Mouse (Mus musculus) heart, adult 2 months (tissue): ENCODE measurements around the gene Ear14. TPM values are rescaled to one million over a fixed set of nuclear protein-coding genes. Genes with fewer than 3 reads are reported as not detected.
"Not testable (repeated sequence)": the region's sequence is repeated elsewhere in the genome, so short reads cannot be mapped to it uniquely, and the experiment has no call there.

ENCODE experiments used
- DNase-seq, 2 experiments: peaks; one replicate each; pipeline ENCODE4 v3.0.0; 2021
- H3K27ac ChIP-seq: fragments of 200-600 bp; 2 replicates; pipeline ENCODE4 v1.8.1; 2022
- H3K27me3 ChIP-seq: fragments of 200-500 bp; 2 replicates; pipeline ENCODE4 v1.6.1; 2012; ENCODE audit warnings: mild to moderate bottlenecking, low read length, inconsistent platforms, mixed read lengths; ENCODE audit not compliant: control insufficient read depth, insufficient read depth
- H3K36me3 ChIP-seq: fragments of 200-500 bp; 2 replicates; pipeline ENCODE4 v1.6.1; 2012; ENCODE audit warnings: low read length, inconsistent platforms; ENCODE audit not compliant: control insufficient read depth, insufficient read depth
- H3K4me1 ChIP-seq: fragments of 200-500 bp; 2 replicates; pipeline ENCODE4 v1.6.1; 2011; ENCODE audit warnings: low read length; ENCODE audit not compliant: control insufficient read depth, insufficient read depth
- H3K4me3 ChIP-seq: fragments of 200-600 bp; 2 replicates; pipeline ENCODE4 v1.8.1; 2022
- H3K79me2 ChIP-seq: fragments of 200-500 bp; replicated peaks from 2 replicates; pipeline ENCODE4 v1.6.1; 2012; ENCODE audit warnings: mild to moderate bottlenecking, inconsistent platforms, low read length, moderate library complexity, mixed read lengths; ENCODE audit not compliant: control insufficient read depth, insufficient read depth
- H3K9ac ChIP-seq: fragments of 200-500 bp; 2 replicates; pipeline ENCODE4 v1.6.1; 2012; ENCODE audit warnings: low read depth, mild to moderate bottlenecking, control low read depth, inconsistent platforms, low read length, mixed read lengths
- CTCF ChIP-seq: fragments of 200-600 bp; IDR thresholded peaks from 2 replicates; pipeline ENCODE4 v1.8.1; 2022; ENCODE audit warnings: antibody characterized with exemption, mild to moderate bottlenecking, moderate library complexity
- EP300 ChIP-seq: fragments of 200-500 bp; IDR thresholded peaks from 2 replicates; pipeline ENCODE4 v1.6.1; 2011; ENCODE audit warnings: low read depth, low read length, control low read depth; ENCODE audit not compliant: insufficient read depth
- POLR2A ChIP-seq: fragments of 200-500 bp; IDR thresholded peaks from 2 replicates; pipeline ENCODE4 v1.6.1; 2011; ENCODE audit warnings: mild to moderate bottlenecking, low read depth, low read length, control low read depth; ENCODE audit not compliant: insufficient read depth
- WGBS: fragments of 180-500 bp; shearing (Covaris S2); methylation state at CpG from one replicate; pipeline ENCODE4 v1.1.7; 2018; 5-methylcytosine and 5-hydroxymethylcytosine counted together
- intact Hi-C: fragments of 180-260 bp; cut with DNase I; formaldehyde crosslinking; loops from one replicate; pipeline ENCODE4 v1.15.1; 2025
- long read RNA-seq: library from polyadenylated mRNA; stranded (forward); transcript quantifications from one replicate; pipeline ENCODE4 v2.0.0, GENCODE M21; 2021
- polyA plus RNA-seq: library from polyadenylated mRNA; depleted of rRNA; stranded (reverse); fragments of >200 nt; gene quantifications from 2 replicates; pipeline ENCODE4 v1.2.3, GENCODE M21; 2012; rRNA removed
- total RNA-seq, 2 experiments: library from RNA; stranded (reverse); gene quantifications; 2 replicates each; pipeline ENCODE4 v1.2.3; 2021

The Ear14 gene
- not detected for total RNA-seq
- polyA plus RNA-seq = not detected in 2 replicates
- long read RNA-seq = 0 reads

GRCm38 (mm10) chr14:51203115-51203514 lies at the start of gene Ear14:
TSS of gene Ear14 (plus strand) at chr14:51203391.
- intact Hi-C loops = no loop called here
- Histone ChIP-seq H3K4me3 (no peak within 1 kb of the TSS), H3K27me3 (no peaks in the 10 kb centered on the region), H3K4me1 (peaks cover 2% of the 10 kb centered on the region; the same call in 1 of the 2 replicates), H3K9ac (no peak within 1 kb of the TSS), H3K79me2 (no peaks in the 10 kb centered on the region), H3K36me3 (no peaks in the 10 kb centered on the region), H3K27ac (no peak within 1 kb of the TSS)
- no peak for TF ChIP-seq POLR2A
- TF ChIP-seq EP300 = no peak
- TF ChIP-seq CTCF = no peak
- DNase-seq = no peak
- WGBS = 91% methylated on average over 2 of the region's 2 CpGs

GRCm38 (mm10) chr14:51156056-51156735 lies 47.0 kb upstream of the Ear14 start:
- Histone ChIP-seq H3K9ac (no peak overlapping the region), H3K4me3 (no peak overlapping the region), H3K27ac (no peak overlapping the region), H3K4me1 (no peaks in the 10 kb centered on the region), H3K27me3 (no peaks in the 10 kb centered on the region), H3K36me3 (no peaks in the 10 kb centered on the region), H3K79me2 (no peaks in the 10 kb centered on the region)
- no peak for DNase-seq
- 88% methylated on average over 5 of the region's 5 CpGs for WGBS
- intact Hi-C loops = no loop called here
- TF ChIP-seq CTCF (no peak), EP300 (no peak), POLR2A (no peak)

- Histone ChIP-seq H3K79me2 (no peaks in the 10 kb centered on the region), H3K36me3 (no peaks in the 10 kb centered on the region), H3K9ac (no peak overlapping the region), H3K27ac (no peak overlapping the region), H3K4me1 (no peaks in the 10 kb centered on the region), H3K27me3 (no peaks in the 10 kb centered on the region), H3K4me3 (no peak overlapping the region)
- WGBS = 80% methylated on average over 4 of the region's 4 CpGs
- TF ChIP-seq CTCF = no peak
- TF ChIP-seq POLR2A = no peak
- TF ChIP-seq EP300 = no peak
- no peak for DNase-seq
- intact Hi-C loops = no loop called here
Observed at GRCm38 (mm10) chr14:51156736-51157068, 46.5 kb upstream of the Ear14 start.

- TF ChIP-seq POLR2A (no peak), EP300 (no peak), CTCF (no peak)
- intact Hi-C loops = no loop called here
- 94% methylated on average over 1 of the region's 1 CpGs for WGBS
Observed at GRCm38 (mm10) chr14:51157072-51157471, 46.1 kb upstream of the Ear14 start.

GRCm38 (mm10) chr14:51161976-51162375 lies 41.2 kb upstream of the Ear14 start, which contains the start of gene Rnase2b:
TSS of gene Rnase2b (plus strand) at chr14:51162260.
- intact Hi-C loops = loop anchor here (5.0 kb wide), 1 partner anchor 35 kb away; no protein-coding TSS in a partner anchor
- not testable (repeated sequence) for DNase-seq, H3K36me3 ChIP-seq, H3K4me1 ChIP-seq, H3K27me3 ChIP-seq, H3K4me3 ChIP-seq, H3K9ac ChIP-seq, H3K79me2 ChIP-seq, H3K27ac ChIP-seq
- WGBS = 89% methylated on average over 3 of the region's 3 CpGs

More at GRCm38 (mm10) chr14:51157072-51157471, 46.1 kb upstream of the Ear14 start:
- Histone ChIP-seq H3K4me3 (no peak overlapping the region), H3K36me3 (no peaks in the 10 kb centered on the region), H3K9ac (no peak overlapping the region), H3K4me1 (no peaks in the 10 kb centered on the region), H3K79me2 (no peaks in the 10 kb centered on the region), H3K27me3 (no peaks in the 10 kb centered on the region), H3K27ac (no peak overlapping the region)
- DNase-seq = no peak

- intact Hi-C loops = loop anchor here (5.0 kb wide), 1 partner anchor 36 kb away; no protein-coding TSS in a partner anchor
- not testable (repeated sequence) for H3K79me2 ChIP-seq, H3K4me1 ChIP-seq, DNase-seq, H3K27me3 ChIP-seq, H3K27ac ChIP-seq, H3K9ac ChIP-seq, H3K4me3 ChIP-seq, H3K36me3 ChIP-seq
- 62% methylated on average over 6 of the region's 6 CpGs for WGBS
Observed at GRCm38 (mm10) chr14:51163323-51163722, 39.9 kb upstream of the Ear14 start.
